Mouse (Mus musculus) 416B (cell line): Measurements from ENCODE around the gene Cfap58.

Source experiments
- DNase-seq: peaks from one replicate; pipeline ENCODE4 v3.0.0; 2011; ENCODE audit warnings: low read depth

Gene Cfap58

GRCm38 (mm10) chr19:47978109-47978701 is 40.7 kb downstream of the Cfap58 start:
- DNase-seq, result no peak

GRCm38 (mm10) chr19:47979446-47979845 is 42.0 kb downstream of the Cfap58 start:
- no peak for DNase-seq

- DNase-seq, result no peak
Observed at GRCm38 (mm10) chr19:47980241-47980640, 42.8 kb downstream of the Cfap58 start.

DNA sequence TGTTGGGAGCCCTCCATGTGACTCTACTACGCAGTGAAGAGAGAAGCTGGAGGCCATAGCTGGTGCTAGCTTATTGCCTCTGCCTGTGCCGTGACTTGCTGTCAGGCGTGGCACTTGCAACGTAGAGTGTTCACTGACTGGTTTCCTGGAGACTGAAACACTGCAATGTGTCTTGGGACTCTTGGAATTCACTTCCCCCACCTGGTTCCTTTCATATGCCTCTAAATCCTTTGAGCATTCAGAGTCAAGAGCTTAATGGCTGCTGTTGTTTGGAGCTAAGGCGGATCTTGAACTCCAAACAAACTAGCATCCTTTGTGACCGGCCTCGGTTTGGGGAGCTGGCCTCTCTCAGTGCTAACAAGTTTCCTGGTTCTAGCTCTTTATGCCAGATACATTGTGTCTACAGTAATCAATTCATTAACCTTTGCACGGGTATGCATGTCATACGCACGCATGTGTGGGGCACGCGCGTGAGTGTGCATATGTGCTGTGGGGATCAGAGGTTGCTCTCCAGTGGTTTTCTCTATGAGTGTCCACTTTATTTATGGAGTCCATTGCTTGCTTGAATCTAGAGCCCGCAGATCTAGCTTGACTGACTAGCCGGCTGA is 48.2 kb downstream of the Cfap58 start:
- no peak for DNase-seq

DNA sequence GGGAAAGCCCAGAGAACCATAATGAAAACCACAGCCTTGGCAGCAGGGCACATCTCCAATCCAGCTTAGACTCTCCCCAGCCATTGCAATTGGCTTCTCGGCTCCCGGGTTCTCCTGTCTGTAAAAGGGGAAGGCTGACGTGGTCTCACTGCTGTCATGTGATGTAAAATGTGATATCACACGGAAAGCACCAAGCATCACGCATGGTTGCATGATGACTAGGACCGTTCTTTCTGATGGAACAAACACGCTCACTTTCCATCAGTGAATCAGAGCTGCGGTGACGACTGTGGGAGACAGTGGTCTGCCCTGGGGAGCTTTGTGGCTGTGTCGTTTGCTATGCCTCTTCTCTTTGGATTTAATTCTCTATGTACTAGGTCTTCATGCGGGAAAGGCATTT is 50.5 kb downstream of the Cfap58 start:
- no peak for DNase-seq

DNA sequence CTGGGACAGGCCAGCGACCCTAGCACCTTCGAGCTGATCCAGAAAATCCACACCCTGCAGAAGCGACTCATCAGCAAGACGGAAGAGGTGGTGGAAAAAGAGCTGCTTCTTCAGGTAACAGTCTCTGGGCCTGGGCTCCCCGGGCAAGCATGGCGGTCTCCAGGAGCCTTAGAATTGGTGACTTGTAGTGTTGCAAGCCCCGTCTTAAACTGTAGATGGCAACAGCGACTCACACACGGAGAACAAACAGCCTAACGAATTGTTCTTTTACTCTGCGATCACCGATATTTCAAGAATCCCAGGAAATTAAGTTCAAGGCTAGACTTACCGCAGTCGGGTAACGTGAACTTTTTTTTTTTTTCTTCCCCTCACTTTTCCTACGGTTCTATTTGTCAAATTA is 51.0 kb downstream of the Cfap58 start:
- DNase-seq, result peak; percentile 36

GRCm38 (mm10) chr19:47988880-47989574 is 51.6 kb downstream of the Cfap58 start:
- no peak for DNase-seq

- no peak for DNase-seq
Observed at GRCm38 (mm10) chr19:47989575-47989891, 52.1 kb downstream of the Cfap58 start.

GRCm38 (mm10) chr19:48001240-48001639 is 63.8 kb downstream of the Cfap58 start:
- no peak for DNase-seq

GRCm38 (mm10) chr19:48001774-48002173 is 64.3 kb downstream of the Cfap58 start:
- no peak for DNase-seq

GRCm38 (mm10) chr19:48008771-48009413 is 71.4 kb downstream of the Cfap58 start:
- no peak for DNase-seq

GRCm38 (mm10) chr19:48009586-48010331 is 72.3 kb downstream of the Cfap58 start:
- DNase-seq, result no peak

- no peak for DNase-seq
Observed at GRCm38 (mm10) chr19:48020103-48020502, 82.6 kb downstream of the Cfap58 start.

GRCm38 (mm10) chr19:48021435-48021834 is 84.0 kb downstream of the Cfap58 start:
- DNase-seq, result no peak

GRCm38 (mm10) chr19:48022763-48023162 is 85.3 kb downstream of the Cfap58 start:
- no peak for DNase-seq

DNA sequence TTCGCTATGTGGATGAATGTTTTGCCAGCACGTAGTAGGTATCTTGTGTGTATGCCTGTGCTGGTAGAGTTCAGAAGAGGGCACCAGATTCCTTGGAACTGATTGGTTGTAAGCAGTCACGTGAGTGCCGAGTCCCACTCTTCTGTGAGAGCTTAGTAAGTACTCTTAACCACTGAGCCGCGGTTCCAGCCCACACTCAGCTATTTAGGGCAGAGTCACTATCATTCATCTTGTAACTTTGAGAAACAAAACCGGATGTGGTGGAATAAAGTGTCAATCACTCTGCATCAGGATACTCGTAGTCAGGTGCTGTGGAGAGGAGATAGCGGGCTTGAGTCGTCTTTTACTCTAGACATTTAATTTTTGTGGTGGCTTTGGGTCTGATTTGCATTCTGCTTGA is 86.3 kb downstream of the Cfap58 start:
- DNase-seq, result peak; percentile 86

DNA sequence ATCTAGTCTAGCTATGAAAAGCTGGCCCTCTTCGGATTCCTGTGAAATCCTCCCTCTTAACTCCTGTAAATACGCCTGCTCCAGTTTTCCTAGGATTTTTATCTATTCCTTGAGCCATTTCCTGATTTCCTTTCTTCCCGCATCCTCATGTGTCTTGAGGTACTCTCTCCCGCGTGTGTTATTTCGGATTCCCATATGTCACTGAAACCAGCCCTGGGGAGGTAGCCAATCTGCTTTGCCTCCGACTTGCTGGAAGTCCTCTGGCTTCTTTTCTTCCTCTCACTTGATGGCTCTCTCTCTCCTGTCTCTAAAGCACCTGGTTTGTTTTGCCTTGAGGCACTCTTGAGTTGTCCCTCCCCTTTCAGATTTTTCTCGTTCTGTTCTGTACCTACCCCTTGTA is 87.9 kb downstream of the Cfap58 start:
- no peak for DNase-seq

DNA sequence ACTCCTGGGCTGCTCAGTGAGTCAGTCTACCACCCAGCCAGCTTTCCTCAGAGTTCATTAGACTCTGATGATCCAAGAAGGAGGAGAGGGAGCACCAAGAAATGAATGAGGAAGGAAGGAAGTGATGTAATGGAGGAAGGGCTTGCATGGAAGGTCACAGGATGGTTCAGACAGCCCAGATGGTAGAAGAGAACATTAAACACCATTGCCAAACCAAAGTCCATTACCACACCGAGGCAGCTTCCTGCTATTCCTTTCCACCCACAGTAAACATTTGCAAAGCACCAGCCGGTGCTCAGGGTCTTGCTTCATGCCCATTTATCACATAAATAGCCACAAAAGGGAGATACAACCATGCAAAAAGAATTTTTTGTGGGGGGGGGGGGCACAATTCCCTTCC is 89.4 kb downstream of the Cfap58 start:
- peak; percentile 10 for DNase-seq

GRCm38 (mm10) chr19:48039554-48039953 is 102.1 kb downstream of the Cfap58 start:
- no peak for DNase-seq

DNA sequence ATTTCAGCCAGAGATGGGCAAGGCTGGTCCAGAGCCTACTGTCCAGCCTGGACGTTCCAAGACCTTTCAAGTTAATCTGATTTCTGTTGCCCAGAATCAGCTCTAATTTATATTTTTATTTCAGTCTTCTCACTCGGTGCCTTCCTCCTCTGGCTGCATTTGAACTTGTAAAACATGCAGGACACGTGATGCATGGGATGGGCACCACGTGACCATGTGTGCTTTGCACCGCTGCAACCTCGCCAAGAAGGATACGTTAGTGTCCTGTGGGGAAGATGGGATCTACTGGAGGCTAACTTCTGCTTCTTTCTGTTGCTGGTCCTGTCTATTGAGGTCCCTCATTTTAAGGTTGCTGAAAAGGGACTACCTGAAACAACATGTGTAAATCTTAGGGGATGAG is 109.8 kb downstream of the Cfap58 start:
- DNase-seq, result no peak

DNA sequence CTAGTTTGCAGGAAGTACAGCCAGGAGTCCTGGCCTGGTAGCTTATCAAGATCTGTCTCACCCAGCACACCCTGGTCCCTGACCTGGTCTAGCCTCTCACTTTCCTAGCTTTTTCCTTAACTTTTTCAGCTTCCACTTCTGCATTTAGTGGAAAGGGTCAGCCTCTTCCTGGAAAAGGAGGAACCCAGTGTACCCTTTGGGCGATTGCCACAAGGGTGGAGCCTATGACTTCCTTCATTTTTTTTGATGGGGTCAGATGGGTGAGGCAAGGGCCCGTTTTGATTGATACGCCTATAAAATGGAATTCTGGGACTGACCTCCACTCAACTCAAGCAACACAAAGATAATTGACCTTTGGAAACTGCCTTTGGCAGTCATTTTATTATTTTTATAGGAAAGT is 111.9 kb downstream of the Cfap58 start:
- DNase-seq, result no peak

- no peak for DNase-seq
Observed at GRCm38 (mm10) chr19:48063289-48063688, 125.8 kb downstream of the Cfap58 start.

DNA sequence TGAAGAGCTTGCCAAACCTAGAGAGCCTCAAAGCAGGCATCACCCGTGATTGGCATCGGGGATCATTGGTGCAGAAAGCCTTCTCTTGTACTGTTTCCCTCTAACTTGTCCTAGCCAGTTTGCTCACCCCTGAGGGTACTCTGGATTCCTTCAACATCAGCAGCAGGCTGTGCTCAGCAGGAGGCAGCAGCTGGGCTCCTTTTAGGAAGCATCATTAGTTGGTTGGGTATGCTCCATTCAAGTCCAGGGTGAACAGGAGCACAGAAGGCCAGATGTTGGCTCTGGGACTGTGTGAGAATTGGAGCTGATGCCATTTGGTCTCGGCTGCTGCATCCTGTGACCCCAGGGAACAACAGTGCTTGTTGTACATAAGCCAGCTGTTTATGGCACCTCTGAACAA is 142.2 kb downstream of the Cfap58 start:
- no peak for DNase-seq
